24 mouse cellular contexts compared by ENCODE assay signal in genomic region chr5:149291266-149291665, GRCm38 (mm10). TPM values are rescaled to one million over a fixed set of nuclear protein-coding genes. Genes with fewer than 3 reads are reported as not detected.
DNase-seq lines count a peak whose midpoint lies in the region; ATAC-seq lines count a peak whose summit lies in the region.
"Had no signal": no experiment of that assay in that cellular context is flagged by ENCODE, and none has a peak within 500 bp of the region (broad histone marks: within the 10 kb centered on the region; RNA-seq: fewer than 3 reads in every experiment).

No protein-coding gene starts in this region.

- H3K4me2 ChIP-seq in limb, embryonic 15.5 days, result no peak overlapping the region
- H3K4me2 ChIP-seq: embryonic facial prominence, embryonic 13.5 days; embryonic facial prominence, embryonic 15.5 days; forebrain, embryonic 12.5 days had no signal

- H3K27me3 ChIP-seq in limb, embryonic 15.5 days, result 0 out of 2 replicates have a peak, but pooled peaks cover 3% of the 10 kb centered on the region
- H3K27me3 ChIP-seq in limb, embryonic 10.5 days (ENCODE audit: low read depth, poor library complexity, severe bottlenecking), result peaks cover 8% of the 10 kb centered on the region; the same call in 1 of the 2 replicates
- H3K27me3 ChIP-seq: embryonic facial prominence, embryonic 13.5 days; embryonic facial prominence, embryonic 15.5 days; Patski had no signal

- no peak overlapping the region for H3K27ac ChIP-seq in limb, embryonic 15.5 days
- H3K27ac ChIP-seq in limb, embryonic 10.5 days, result no peak overlapping the region
- H3K27ac ChIP-seq: embryonic facial prominence, embryonic 13.5 days; embryonic facial prominence, embryonic 15.5 days; forebrain, embryonic 10.5 days; forebrain, embryonic 12.5 days had no signal

- no peaks in the 10 kb centered on the region for H3K9me3 ChIP-seq in limb, embryonic 15.5 days
- no peaks in the 10 kb centered on the region for H3K9me3 ChIP-seq in limb, embryonic 10.5 days (replicated peaks)
- H3K9me3 ChIP-seq: embryonic facial prominence, embryonic 13.5 days; embryonic facial prominence, embryonic 15.5 days; forebrain, embryonic 10.5 days; G1E had no signal

- no peaks in the 10 kb centered on the region for H3K36me3 ChIP-seq in limb, embryonic 15.5 days
- no peaks in the 10 kb centered on the region for H3K36me3 ChIP-seq in limb, embryonic 10.5 days
- H3K36me3 ChIP-seq: embryonic facial prominence, embryonic 13.5 days; embryonic facial prominence, embryonic 15.5 days; forebrain, embryonic 10.5 days; forebrain, embryonic 12.5 days had no signal

- H3K4me1 ChIP-seq in limb, embryonic 15.5 days, result peaks cover 6% of the 10 kb centered on the region; the same call in 1 of the 2 replicates
- H3K4me1 ChIP-seq in limb, embryonic 10.5 days, result peaks cover 18% of the 10 kb centered on the region

- ATAC-seq in limb, embryonic 15.5 days (ENCODE audit: insufficient number of reproducible peaks, low FRiP score, low TSS enrichment, low read depth), result peak; percentile 40; the same call in 1 of the 2 replicates
- ATAC-seq in megakaryocyte-erythroid progenitor cell, adult 5-6 weeks (replicated peaks; ENCODE audit: low FRiP score, low TSS enrichment, poor library complexity, severe bottlenecking), result no peak
- ATAC-seq: activated CD4-positive, CD25-positive, alpha-beta regulatory T cell, adult 4 months; forebrain, embryonic 14.5 days; forebrain, embryonic 16.5 days; Patski had no signal

- no peak overlapping the region for H3K9ac ChIP-seq in limb, embryonic 15.5 days
- H3K9ac ChIP-seq: embryonic facial prominence, embryonic 13.5 days; embryonic facial prominence, embryonic 15.5 days; forebrain, embryonic 12.5 days had no signal

- no peak overlapping the region for H3K4me3 ChIP-seq in limb, embryonic 15.5 days
- H3K4me3 ChIP-seq in limb, embryonic 10.5 days, result no peak overlapping the region
- H3K4me3 ChIP-seq: embryonic facial prominence, embryonic 13.5 days; embryonic facial prominence, embryonic 15.5 days; erythroblast, embryonic 14.5 days; forebrain, embryonic 10.5 days; forebrain, embryonic 12.5 days had no signal

- 84% methylated on average over 5 of the region's 5 CpGs for WGBS in limb, embryonic 15.5 days
- WGBS in limb, embryonic 10.5 days, result 90% methylated on average over 5 of the region's 5 CpGs

- DNase-seq in limb, embryonic 10.5 days (ENCODE audit: low spot score), result no peak
- peak; percentile 56 for DNase-seq in R1 (ENCODE audit: low read depth, low spot score)
- DNase-seq in adrenal gland, adult 8-10 months, result no peak
- DNase-seq: adrenal gland, postnatal 10 days; adrenal gland, postnatal 25 days; cerebellum, adult 11 months; cerebellum, adult 18-20 months; cerebellum, adult 8-10 months; cerebellum, adult 9-11 months; cerebellum, postnatal 14 days; cerebellum, postnatal 36 days; embryo, embryonic 11 days had no signal

RNA-seq across cellular contexts. Expression of gene Alox5ap, which starts 26.7 kb away (rescaled TPM):
- 23.8 and 25.3 TPM in 2 replicates for polyA plus RNA-seq in limb, embryonic 15.5 days (2015; fragmentation: Nextera tagmentation; extraction: Ambion mirVana)
- 6.2 and 8.7 TPM in 2 replicates for polyA plus RNA-seq in limb, embryonic 10.5 days (2016; fragmentation: Nextera tagmentation; extraction: Ambion mirVana)
- 10 to 100 TPM; 14.1 to 24.7 (median 21.0) TPM for total RNA-seq in adrenal gland, adult 8-10 months (2022)
- total RNA-seq in megakaryocyte-erythroid progenitor cell, adult 5-6 weeks (2014; fragmentation: Nextera tagmentation), result 8.8 and 11.6 TPM in 2 replicates
- 20.9 and 41.6 TPM in 2 replicates for total RNA-seq in megakaryocyte-erythroid progenitor cell, adult 5-6 weeks (2017)
- polyA plus RNA-seq: erythroblast, embryonic 14.5 days had no signal
